Mouse (Mus musculus) lung, embryonic 16.5 days (tissue): Measurements from ENCODE around the gene Rab11fip4. TPM values are rescaled to one million over a fixed set of nuclear protein-coding genes. Genes with fewer than 3 reads are reported as not detected.

Experiments used
- ATAC-seq: fragments of 200-750 bp; cut with Nextera tagmentation; 2 replicates; pipeline ENCODE4 v1.8.0; 2017; ENCODE audit warnings: low read depth, mild to moderate bottlenecking, moderate library complexity
- H3K27ac ChIP-seq: fragments of 300-500 bp; sonication (generic); 2 replicates; pipeline ENCODE4 v1.5.1; 2014; ENCODE audit warnings: mild to moderate bottlenecking, control low read depth, low read length
- H3K27me3 ChIP-seq: fragments of 300-500 bp; sonication (generic); 2 replicates; pipeline ENCODE4 v1.6.1; 2014; ENCODE audit warnings: low read depth, low read length, mixed read lengths; ENCODE audit not compliant: control insufficient read depth, insufficient read depth
- H3K36me3 ChIP-seq: fragments of 300-500 bp; sonication (generic); 2 replicates; pipeline ENCODE4 v1.6.1; 2014; ENCODE audit warnings: low read length; ENCODE audit not compliant: control insufficient read depth, insufficient read depth
- H3K4me1 ChIP-seq: fragments of 300-500 bp; sonication (generic); replicated peaks from 2 replicates; pipeline ENCODE4 v1.6.1; 2014; ENCODE audit warnings: low read length, mixed read lengths; ENCODE audit not compliant: control insufficient read depth, insufficient read depth
- H3K4me2 ChIP-seq: fragments of 300-500 bp; sonication (generic); 2 replicates; pipeline ENCODE4 v1.6.1; 2014; ENCODE audit warnings: low read depth, low read length, control low read depth
- H3K4me3 ChIP-seq: fragments of 300-500 bp; sonication (generic); 2 replicates; pipeline ENCODE4 v1.5.1; 2014; ENCODE audit warnings: mild to moderate bottlenecking, low read length, control low read depth
- H3K9ac ChIP-seq: fragments of 300-500 bp; sonication (generic); 2 replicates; pipeline ENCODE4 v1.6.1; 2014; ENCODE audit warnings: low read length, control low read depth
- H3K9me3 ChIP-seq: fragments of 300-500 bp; sonication (generic); 2 replicates; pipeline ENCODE4 v1.6.1; 2016; ENCODE audit warnings: low read length; ENCODE audit not compliant: control insufficient read depth
- WGBS: fragments of 180-500 bp; shearing (Covaris S2); extraction: QIAGEN DNeasy Blood & Tissue Kit; methylation state at CpG from one replicate; pipeline ENCODE4 v1.1.7; 2014; 5-methylcytosine and 5-hydroxymethylcytosine counted together
- polyA plus RNA-seq: library from polyadenylated mRNA; unstranded; fragments of >200 nt; fragmentation: Nextera tagmentation; extraction: Ambion mirVana; gene quantifications from 2 replicates; pipeline ENCODE4 v1.2.1, GENCODE M21; 2015

Gene Rab11fip4
- polyA plus RNA-seq, 1 experiment from 2014 or later: 2.0 TPM

GRCm38 (mm10) chr11:79612046-79612600 is 21.1 kb downstream of the Rab11fip4 start:
- Histone ChIP-seq H3K9me3 (no peaks in the 10 kb centered on the region), H3K4me1 (peaks cover 7% of the 10 kb centered on the region; the same call in 1 of the 2 replicates), H3K4me2 (no peak overlapping the region), H3K27ac (no peak overlapping the region), H3K4me3 (no peak overlapping the region), H3K27me3 (no peaks in the 10 kb centered on the region), H3K9ac (no peak overlapping the region), H3K36me3 (no peaks in the 10 kb centered on the region)
- ATAC-seq: no peak
- 21% methylated on average over 1 of the region's 1 CpGs for WGBS

- WGBS: 45% methylated on average over 3 of the region's 3 CpGs
- Histone ChIP-seq H3K9me3 (no peaks in the 10 kb centered on the region), H3K4me3 (no peak overlapping the region), H3K4me1 (peaks cover 7% of the 10 kb centered on the region; the same call in 1 of the 2 replicates), H3K36me3 (no peaks in the 10 kb centered on the region), H3K9ac (no peak overlapping the region), H3K4me2 (no peak overlapping the region), H3K27me3 (no peaks in the 10 kb centered on the region), H3K27ac (no peak overlapping the region)
- no peak for ATAC-seq
Measured at GRCm38 (mm10) chr11:79613084-79613483, 22.1 kb downstream of the Rab11fip4 start.

- ATAC-seq: no peak
- H3K27me3 ChIP-seq: no peaks in the 10 kb centered on the region
- no peak overlapping the region for H3K27ac ChIP-seq
- WGBS: 60% methylated on average over 4 of the region's 4 CpGs
- no peak overlapping the region for H3K4me3 ChIP-seq
- H3K4me1 ChIP-seq: peaks cover 7% of the 10 kb centered on the region; the same call in 1 of the 2 replicates
- H3K9ac ChIP-seq: no peak overlapping the region
- no peaks in the 10 kb centered on the region for H3K36me3 ChIP-seq
- H3K4me2 ChIP-seq: no peak overlapping the region
- H3K9me3 ChIP-seq: no peaks in the 10 kb centered on the region
Measured at GRCm38 (mm10) chr11:79613711-79614110, 22.7 kb downstream of the Rab11fip4 start.

GRCm38 (mm10) chr11:79614880-79615279 is 23.9 kb downstream of the Rab11fip4 start:
- Histone ChIP-seq H3K36me3 (no peaks in the 10 kb centered on the region), H3K9ac (no peak overlapping the region), H3K4me1 (peaks cover 7% of the 10 kb centered on the region; the same call in 1 of the 2 replicates), H3K4me2 (no peak overlapping the region), H3K9me3 (no peaks in the 10 kb centered on the region), H3K27me3 (no peaks in the 10 kb centered on the region), H3K27ac (no peak overlapping the region), H3K4me3 (no peak overlapping the region)
- 77% methylated on average over 3 of the region's 3 CpGs for WGBS
- ATAC-seq: no peak

GRCm38 (mm10) chr11:79615871-79616270 is 24.9 kb downstream of the Rab11fip4 start:
- no peak overlapping the region for H3K27ac ChIP-seq
- 44% methylated on average over 5 of the region's 5 CpGs for WGBS
- no peak for ATAC-seq

GRCm38 (mm10) chr11:79617991-79618390 is 27.0 kb downstream of the Rab11fip4 start:
- no peak for ATAC-seq
- Histone ChIP-seq H3K36me3 (no peaks in the 10 kb centered on the region), H3K4me3 (no peak overlapping the region), H3K4me2 (no peak overlapping the region), H3K9me3 (no peaks in the 10 kb centered on the region), H3K4me1 (no peaks in the 10 kb centered on the region), H3K9ac (no peak overlapping the region), H3K27me3 (no peaks in the 10 kb centered on the region), H3K27ac (no peak overlapping the region)
- WGBS: 81% methylated on average over 8 of the region's 8 CpGs

More at GRCm38 (mm10) chr11:79615871-79616270, 24.9 kb downstream of the Rab11fip4 start:
- Histone ChIP-seq H3K9ac (no peak overlapping the region), H3K9me3 (no peaks in the 10 kb centered on the region), H3K36me3 (no peaks in the 10 kb centered on the region), H3K4me3 (no peak overlapping the region), H3K4me2 (no peak overlapping the region), H3K27me3 (no peaks in the 10 kb centered on the region), H3K4me1 (peaks cover 7% of the 10 kb centered on the region; the same call in 1 of the 2 replicates)

- ATAC-seq: no peak
- Histone ChIP-seq H3K9me3 (no peaks in the 10 kb centered on the region), H3K4me3 (no peak overlapping the region), H3K27ac (no peak overlapping the region), H3K36me3 (no peaks in the 10 kb centered on the region), H3K4me2 (no peak overlapping the region), H3K9ac (no peak overlapping the region), H3K27me3 (no peaks in the 10 kb centered on the region), H3K4me1 (no peaks in the 10 kb centered on the region)
- WGBS: 63% methylated on average over 5 of the region's 5 CpGs
Measured at GRCm38 (mm10) chr11:79623029-79623428, 32.0 kb downstream of the Rab11fip4 start.

GRCm38 (mm10) chr11:79624801-79625302 is 33.8 kb downstream of the Rab11fip4 start:
- Histone ChIP-seq H3K4me3 (no peak overlapping the region), H3K4me2 (no peak overlapping the region), H3K9ac (no peak overlapping the region), H3K27ac (no peak overlapping the region), H3K27me3 (no peaks in the 10 kb centered on the region), H3K9me3 (no peaks in the 10 kb centered on the region), H3K4me1 (no peaks in the 10 kb centered on the region), H3K36me3 (no peaks in the 10 kb centered on the region)
- WGBS: 11% methylated on average over 4 of the region's 4 CpGs
- ATAC-seq: peak; percentile 28; the same call in 1 of the 2 replicates

GRCm38 (mm10) chr11:79628716-79629115 is 37.7 kb downstream of the Rab11fip4 start:
- ATAC-seq: no peak
- Histone ChIP-seq H3K27me3 (no peaks in the 10 kb centered on the region), H3K4me2 (no peak overlapping the region), H3K9ac (no peak overlapping the region), H3K36me3 (no peaks in the 10 kb centered on the region), H3K4me1 (0 out of 2 replicates have a peak, but pooled peaks cover 2% of the 10 kb centered on the region), H3K9me3 (no peaks in the 10 kb centered on the region), H3K4me3 (no peak overlapping the region), H3K27ac (no peak overlapping the region)
- 63% methylated on average over 3 of the region's 3 CpGs for WGBS
